Mouse (Mus musculus) neural tube, embryonic 11.5 days (tissue): Measurements from ENCODE around the gene Gbx2. TPM values are rescaled to one million over a fixed set of nuclear protein-coding genes. Genes with fewer than 3 reads are reported as not detected.

Experiments
- ATAC-seq: fragments of 200-750 bp; cut with Nextera tagmentation; 2 replicates; pipeline ENCODE4 v1.8.0; 2017; ENCODE audit warnings: moderate number of reproducible peaks, mild to moderate bottlenecking, moderate TSS enrichment, moderate library complexity; ENCODE audit not compliant: insufficient read depth, low FRiP score, low TSS enrichment
- DNase-seq: peaks from one replicate; pipeline ENCODE4 v3.0.0-alpha.2; 2015; ENCODE audit warnings: low spot score
- H3K27ac ChIP-seq: fragments of 300-500 bp; sonication (generic); 2 replicates; pipeline ENCODE4 v1.5.1; 2014; ENCODE audit warnings: low read depth, mild to moderate bottlenecking, low read length
- H3K27me3 ChIP-seq: fragments of 300-500 bp; sonication (generic); 2 replicates; pipeline ENCODE4 v1.6.1; 2014; ENCODE audit warnings: mild to moderate bottlenecking, low read length, mixed read lengths; ENCODE audit not compliant: control insufficient read depth, insufficient read depth
- H3K36me3 ChIP-seq: fragments of 300-500 bp; sonication (generic); 2 replicates; pipeline ENCODE4 v1.6.1; 2014; ENCODE audit warnings: mild to moderate bottlenecking, low read length, moderate library complexity, mixed read lengths; ENCODE audit not compliant: control insufficient read depth, insufficient read depth
- H3K4me1 ChIP-seq: fragments of 300-500 bp; sonication (generic); 2 replicates; pipeline ENCODE4 v1.6.1; 2014; ENCODE audit warnings: low read length, mixed read lengths; ENCODE audit not compliant: control insufficient read depth, insufficient read depth
- H3K4me2 ChIP-seq: fragments of 300-500 bp; sonication (generic); 2 replicates; pipeline ENCODE4 v1.6.1; 2014; ENCODE audit warnings: low read depth, mild to moderate bottlenecking, moderate library complexity
- H3K4me3 ChIP-seq: fragments of 300-500 bp; sonication (generic); 2 replicates; pipeline ENCODE4 v1.5.1; 2014; ENCODE audit warnings: low read depth, low read length
- H3K9ac ChIP-seq: fragments of 300-500 bp; sonication (generic); 2 replicates; pipeline ENCODE4 v1.6.1; 2014; ENCODE audit warnings: mild to moderate bottlenecking, low read length
- H3K9me3 ChIP-seq: fragments of 300-500 bp; sonication (generic); 2 replicates; pipeline ENCODE4 v1.6.1; 2016; ENCODE audit warnings: low read length; ENCODE audit not compliant: control insufficient read depth
- WGBS: fragments of 180-500 bp; shearing (Covaris S2); extraction: QIAGEN DNeasy Blood & Tissue Kit; methylation state at CpG from one replicate; pipeline ENCODE4 v1.1.7; 2014; 5-methylcytosine and 5-hydroxymethylcytosine counted together
- polyA plus RNA-seq: library from polyadenylated mRNA; unstranded; fragments of >200 nt; fragmentation: Nextera tagmentation; extraction: Ambion mirVana; gene quantifications from 2 replicates; pipeline ENCODE4 v1.2.1, GENCODE M21; 2014

Gbx2 gene
- polyA plus RNA-seq = 44.0 and 45.8 TPM in 2 replicates

GRCm38 (mm10) chr1:89931120-89931519, at the start of gene Gbx2:
TSS of gene Gbx2 (minus strand) at chr1:89931179.
- peaks cover 2% of the 10 kb centered on the region; the same call in 1 of the 2 replicates for H3K36me3 ChIP-seq
- peak within 1 kb of the TSS; percentile 83 for H3K4me2 ChIP-seq
- no peaks in the 10 kb centered on the region for H3K9me3 ChIP-seq
- peak within 1 kb of the TSS; percentile 56 for H3K9ac ChIP-seq
- under 1% methylated on average over 33 of the region's 33 CpGs for WGBS
- peak within 1 kb of the TSS; percentile 69 for H3K4me3 ChIP-seq
- H3K27ac ChIP-seq = peak within 1 kb of the TSS; percentile 80
- peaks cover 49% of the 10 kb centered on the region for H3K4me1 ChIP-seq
- peak; percentile 71 for ATAC-seq
- DNase-seq = peak; percentile 94
- H3K27me3 ChIP-seq = peaks cover 56% of the 10 kb centered on the region

DNA sequence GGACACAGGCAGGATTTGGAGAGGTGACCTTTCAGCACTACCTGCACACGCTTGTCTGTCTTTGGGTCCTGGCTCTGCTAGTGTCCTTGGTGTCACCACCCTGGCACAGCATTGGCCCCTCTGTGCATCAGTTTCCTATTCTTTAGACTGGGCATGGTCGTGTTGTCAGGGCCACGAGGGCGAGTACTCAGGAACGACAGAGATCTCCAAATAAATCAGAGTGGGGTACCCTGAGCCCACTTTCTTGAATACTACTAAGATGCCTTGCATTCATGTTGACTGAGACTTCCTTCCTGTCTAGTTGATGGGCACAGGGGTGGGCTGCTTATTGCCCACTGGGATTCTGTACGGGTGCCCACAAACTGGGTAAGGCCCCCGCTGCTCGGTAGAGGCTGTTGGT, 46.3 kb upstream of the Gbx2 start:
- no peak overlapping the region for H3K4me2 ChIP-seq
- H3K27ac ChIP-seq = no peak overlapping the region
- WGBS = 96% methylated on average over 8 of the region's 8 CpGs
- ATAC-seq = no peak
- no peak for DNase-seq
- no peak overlapping the region for H3K4me3 ChIP-seq
- no peak overlapping the region for H3K9ac ChIP-seq
- H3K36me3 ChIP-seq = no peaks in the 10 kb centered on the region
- H3K9me3 ChIP-seq = no peaks in the 10 kb centered on the region
- no peaks in the 10 kb centered on the region for H3K27me3 ChIP-seq
- no peaks in the 10 kb centered on the region for H3K4me1 ChIP-seq

DNA sequence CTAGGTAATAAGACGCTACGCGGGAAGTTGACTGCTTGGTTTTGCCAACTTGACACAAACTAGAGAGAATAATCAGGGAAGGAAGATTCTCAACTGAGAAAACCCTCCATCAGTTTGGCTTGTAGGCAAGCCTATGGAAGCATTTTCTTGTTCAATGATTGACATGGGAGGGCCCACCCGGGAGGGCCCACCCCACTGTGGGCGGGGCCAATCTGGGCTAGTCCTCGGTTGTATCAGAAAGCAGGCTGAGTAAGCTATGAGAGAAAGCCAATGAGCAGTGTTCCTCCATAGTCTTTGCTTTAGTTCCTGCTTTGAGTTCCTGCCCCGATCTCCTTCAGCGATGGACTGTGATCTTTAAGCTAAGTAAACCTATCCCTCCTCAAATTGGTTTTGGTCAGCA, 45.4 kb upstream of the Gbx2 start:
- H3K9ac ChIP-seq = no peak overlapping the region
- H3K4me2 ChIP-seq = no peak overlapping the region
- peaks cover 3% of the 10 kb centered on the region; the same call in 1 of the 2 replicates for H3K27me3 ChIP-seq
- H3K27ac ChIP-seq = no peak overlapping the region
- WGBS = 82% methylated on average over 8 of the region's 8 CpGs
- H3K4me1 ChIP-seq = no peaks in the 10 kb centered on the region
- no peak overlapping the region for H3K4me3 ChIP-seq
- DNase-seq (no peak), ATAC-seq (no peak)
- no peaks in the 10 kb centered on the region for H3K9me3 ChIP-seq
- H3K36me3 ChIP-seq = no peaks in the 10 kb centered on the region

DNA sequence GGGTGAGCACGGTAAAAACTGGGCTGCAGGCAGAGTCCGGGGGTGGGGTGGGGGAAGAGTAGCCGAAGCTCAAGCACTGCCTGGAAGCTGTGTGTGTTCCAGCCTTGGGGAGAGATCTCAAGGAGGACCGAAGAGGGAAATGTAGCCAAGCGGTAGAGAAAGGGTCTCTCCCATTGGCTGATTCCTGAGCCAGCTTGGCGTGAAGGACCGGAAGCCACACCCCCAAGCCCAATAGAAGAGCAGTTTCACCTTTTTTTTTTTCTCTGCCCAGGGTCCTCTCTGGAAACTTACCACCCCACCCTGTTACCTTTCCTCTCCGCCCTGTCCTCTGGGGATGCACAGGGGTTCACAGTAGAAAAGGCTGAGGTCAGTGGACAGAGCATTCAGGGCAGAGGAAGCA, 43.6 kb upstream of the Gbx2 start:
- Histone ChIP-seq H3K27me3 (peaks cover 15% of the 10 kb centered on the region), H3K4me2 (no peak overlapping the region), H3K36me3 (no peaks in the 10 kb centered on the region), H3K4me1 (no peaks in the 10 kb centered on the region), H3K4me3 (no peak overlapping the region), H3K9me3 (no peaks in the 10 kb centered on the region), H3K9ac (no peak overlapping the region), H3K27ac (no peak overlapping the region)
- DNase-seq (no peak), ATAC-seq (no peak)
- 80% methylated on average over 8 of the region's 8 CpGs for WGBS

DNA sequence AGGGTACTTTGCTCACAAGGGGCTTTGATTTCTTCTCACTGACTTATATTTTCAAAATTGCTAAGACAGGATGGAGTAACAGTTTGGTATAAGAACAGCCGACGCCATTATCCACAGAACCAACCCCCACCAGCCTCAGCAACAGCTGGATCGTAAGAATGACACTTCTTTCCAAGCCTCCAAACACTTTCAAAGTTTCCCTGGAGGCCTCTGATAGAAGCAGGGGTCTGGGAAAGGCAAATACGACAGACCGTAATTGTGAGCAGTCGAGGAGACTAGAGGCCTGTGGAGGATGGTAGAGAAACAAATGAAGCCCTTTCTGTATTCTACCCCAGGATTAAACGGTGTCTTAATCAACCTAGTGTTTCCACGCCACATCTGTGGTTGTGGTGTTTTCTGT, 40.9 kb upstream of the Gbx2 start:
- no peak overlapping the region for H3K4me2 ChIP-seq
- H3K9ac ChIP-seq = no peak overlapping the region
- no peak overlapping the region for H3K4me3 ChIP-seq
- H3K9me3 ChIP-seq = no peaks in the 10 kb centered on the region
- H3K4me1 ChIP-seq = peaks cover 5% of the 10 kb centered on the region; the same call in 1 of the 2 replicates
- no peak overlapping the region for H3K27ac ChIP-seq
- no peak for ATAC-seq
- WGBS = 62% methylated on average over 8 of the region's 8 CpGs
- DNase-seq = no peak
- no peaks in the 10 kb centered on the region for H3K36me3 ChIP-seq
- peaks cover 41% of the 10 kb centered on the region for H3K27me3 ChIP-seq

DNA sequence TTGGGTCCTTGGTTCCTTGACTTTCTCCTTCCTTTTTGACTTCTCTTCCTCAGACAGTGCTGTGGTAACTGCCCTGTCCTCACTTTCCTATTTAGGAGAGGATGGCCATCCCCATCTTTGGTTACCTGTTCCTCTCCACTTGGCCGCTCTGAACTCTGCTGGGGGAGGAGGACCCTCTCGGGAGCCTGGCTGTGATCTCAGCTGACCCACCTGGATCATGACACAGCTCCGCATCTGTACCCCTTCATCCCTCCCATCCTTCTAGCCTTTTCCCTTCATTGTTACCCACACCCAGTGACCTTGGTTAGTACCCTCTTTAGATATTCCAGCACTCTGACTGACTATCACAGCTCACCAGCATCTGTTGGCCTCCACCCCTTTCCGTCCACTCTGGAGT, 38.7 kb upstream of the Gbx2 start:
- Histone ChIP-seq H3K4me2 (no peak overlapping the region), H3K27ac (no peak overlapping the region), H3K27me3 (peaks cover 41% of the 10 kb centered on the region), H3K9me3 (no peaks in the 10 kb centered on the region), H3K36me3 (no peaks in the 10 kb centered on the region), H3K9ac (no peak overlapping the region), H3K4me1 (peaks cover 11% of the 10 kb centered on the region), H3K4me3 (no peak overlapping the region)
- WGBS = 92% methylated on average over 4 of the region's 4 CpGs
- DNase-seq (no peak), ATAC-seq (no peak)

DNA sequence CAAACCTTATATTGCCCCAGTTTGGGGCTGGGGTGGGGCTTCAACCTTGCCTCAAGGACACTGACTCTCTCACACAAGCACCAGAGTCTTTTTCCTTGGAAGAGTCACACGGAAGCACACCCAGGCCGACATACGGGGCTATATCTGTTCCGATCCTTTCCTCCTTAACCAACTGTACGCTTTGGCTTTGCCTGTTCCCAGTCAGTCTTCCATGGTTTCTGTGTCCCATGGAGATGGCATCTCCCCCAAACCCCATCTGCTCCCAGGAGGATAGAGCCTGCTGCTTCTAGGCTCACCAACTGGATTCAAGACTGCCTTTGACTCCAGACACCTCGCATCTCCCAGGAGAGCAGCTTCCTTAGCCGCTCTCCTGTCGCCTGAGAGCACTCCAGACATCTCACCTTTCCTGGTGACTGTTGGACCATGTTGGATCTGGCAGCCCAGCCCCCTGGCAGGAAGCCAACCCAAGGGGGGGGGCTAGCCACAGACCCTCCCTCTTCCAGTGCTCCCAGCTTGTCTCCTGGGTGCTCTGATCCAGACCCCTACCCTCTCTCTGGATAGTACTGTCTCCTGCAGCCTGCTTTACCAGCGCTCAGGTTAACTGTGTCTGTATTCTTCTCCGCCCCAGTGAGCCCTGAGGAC, 38.2 kb upstream of the Gbx2 start:
- ATAC-seq = no peak
- Histone ChIP-seq H3K4me1 (peaks cover 16% of the 10 kb centered on the region), H3K9ac (no peak overlapping the region), H3K4me3 (peak overlapping the region; percentile 66; the same call in 1 of the 2 replicates), H3K27ac (no peak overlapping the region), H3K36me3 (no peaks in the 10 kb centered on the region), H3K4me2 (peak overlapping the region; percentile 99), H3K27me3 (peaks cover 41% of the 10 kb centered on the region), H3K9me3 (no peaks in the 10 kb centered on the region)
- DNase-seq = no peak
- WGBS = 54% methylated on average over 10 of the region's 10 CpGs

GRCm38 (mm10) chr1:89968111-89968851, 37.3 kb upstream of the Gbx2 start:
- no peaks in the 10 kb centered on the region for H3K9me3 ChIP-seq
- peak overlapping the region; percentile 66 for H3K4me3 ChIP-seq
- H3K27ac ChIP-seq = no peak overlapping the region
- DNase-seq = peak; percentile 56
- H3K4me2 ChIP-seq = peak overlapping the region; percentile 99
- under 1% methylated on average over 77 of the region's 95 CpGs for WGBS
- peaks cover 23% of the 10 kb centered on the region for H3K4me1 ChIP-seq
- peak; percentile 39; the same call in 1 of the 2 replicates for ATAC-seq
- H3K27me3 ChIP-seq = peaks cover 41% of the 10 kb centered on the region
- peak overlapping the region; percentile 61 for H3K9ac ChIP-seq
- H3K36me3 ChIP-seq = no peaks in the 10 kb centered on the region

GRCm38 (mm10) chr1:89967585-89967984, 36.6 kb upstream of the Gbx2 start:
- DNase-seq (no peak), ATAC-seq (no peak)
- Histone ChIP-seq H3K27ac (no peak overlapping the region), H3K9me3 (no peaks in the 10 kb centered on the region), H3K36me3 (no peaks in the 10 kb centered on the region), H3K4me1 (peaks cover 23% of the 10 kb centered on the region), H3K27me3 (peaks cover 41% of the 10 kb centered on the region), H3K4me3 (peak overlapping the region; percentile 66), H3K9ac (no peak overlapping the region), H3K4me2 (peak overlapping the region; percentile 99)
- 15% methylated on average over 9 of the region's 9 CpGs for WGBS
